14 mouse cellular contexts compared by ENCODE assay signal in the genomic region with DNA sequence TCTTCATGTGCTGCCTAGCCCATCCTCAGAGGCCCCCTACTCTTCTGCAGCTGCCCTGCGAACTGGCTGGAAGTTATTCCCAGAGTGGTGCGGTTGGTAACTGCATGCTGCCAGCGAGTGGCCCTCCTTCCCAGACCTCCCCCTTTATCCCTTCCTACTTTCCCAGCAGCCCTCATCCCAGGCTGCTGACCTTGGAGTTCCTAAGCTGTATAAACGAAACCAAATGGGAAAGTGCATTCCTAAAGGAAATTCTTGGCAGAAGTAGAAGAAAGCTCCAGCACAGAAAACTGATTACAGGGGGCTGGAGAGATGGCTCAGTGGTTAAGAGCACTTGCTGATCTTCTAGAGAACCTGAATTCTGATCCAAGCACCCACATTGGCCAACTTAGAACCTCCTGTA. TPM values are rescaled to one million over a fixed set of nuclear protein-coding genes. Genes with fewer than 3 reads are reported as not detected.
A peak's percentile ranks its signal among the peaks of the same experiment; 100 is the strongest.
DNase-seq lines count a peak whose midpoint lies in the region; ATAC-seq lines count a peak whose summit lies in the region.
"Had no signal": no experiment of that assay in that cellular context is flagged by ENCODE, and none has a peak within 500 bp of the region (broad histone marks: within the 10 kb centered on the region; RNA-seq: fewer than 3 reads in every experiment).

No protein-coding gene starts in this region.

- 25% methylated on average over 4 of the region's 4 CpGs for WGBS in limb, embryonic 15.5 days
- 74% methylated on average over 4 of the region's 4 CpGs for WGBS in hindbrain, embryonic 13.5 days

- DNase-seq in heart, adult 9 months (ENCODE audit: low spot score in 2 of 2): peak; percentile 11 to 47
- DNase-seq in heart, adult 8-10 months (ENCODE audit: low spot score): no peak
- DNase-seq in ovary, adult 18-20 months (ENCODE audit: low spot score): peak; percentile 68
- no peak for DNase-seq in ovary, postnatal 14 days (ENCODE audit: low spot score)
- peak; percentile 44 for DNase-seq in testis, postnatal 14 days (ENCODE audit: low spot score)
- no peak for DNase-seq in frontal cortex, postnatal 25 days (ENCODE audit: low spot score in 2 of 2)
- DNase-seq: cerebellum, adult 8-10 months; right cerebral cortex, adult 18-20 months; thymus, adult 2 months had no signal

- peaks cover 31% of the 10 kb centered on the region for H3K4me1 ChIP-seq in limb, embryonic 15.5 days
- H3K4me1 ChIP-seq in hindbrain, embryonic 13.5 days (replicated peaks): peaks cover 24% of the 10 kb centered on the region

- H3K9me3 ChIP-seq in limb, embryonic 15.5 days: no peaks in the 10 kb centered on the region
- H3K9me3 ChIP-seq in hindbrain, embryonic 13.5 days: no peaks in the 10 kb centered on the region
- H3K9me3 ChIP-seq: hindbrain, embryonic 15.5 days; limb, embryonic 12.5 days had no signal

- H3K4me2 ChIP-seq in limb, embryonic 15.5 days: no peak overlapping the region
- no peak overlapping the region for H3K4me2 ChIP-seq in hindbrain, embryonic 13.5 days
- H3K4me2 ChIP-seq: heart, embryonic 11.5 days; hindbrain, embryonic 15.5 days; limb, embryonic 12.5 days had no signal

- no peak for ATAC-seq in limb, embryonic 15.5 days (ENCODE audit: insufficient number of reproducible peaks, low FRiP score, low TSS enrichment, low read depth)
- ATAC-seq in hindbrain, embryonic 13.5 days (ENCODE audit: low FRiP score): no peak

- no peaks in the 10 kb centered on the region for H3K27me3 ChIP-seq in limb, embryonic 15.5 days
- no peaks in the 10 kb centered on the region for H3K27me3 ChIP-seq in hindbrain, embryonic 13.5 days
- H3K27me3 ChIP-seq: hindbrain, embryonic 15.5 days; limb, embryonic 12.5 days had no signal

- H3K27ac ChIP-seq in limb, embryonic 15.5 days: peak overlapping the region; percentile 77
- no peak overlapping the region for H3K27ac ChIP-seq in hindbrain, embryonic 13.5 days
- H3K27ac ChIP-seq: hindbrain, embryonic 15.5 days; limb, embryonic 12.5 days had no signal

- no peak overlapping the region for H3K9ac ChIP-seq in limb, embryonic 15.5 days
- H3K9ac ChIP-seq in hindbrain, embryonic 13.5 days: no peak overlapping the region
- H3K9ac ChIP-seq: hindbrain, embryonic 15.5 days; limb, embryonic 12.5 days had no signal

- no peaks in the 10 kb centered on the region for H3K36me3 ChIP-seq in limb, embryonic 15.5 days
- no peaks in the 10 kb centered on the region for H3K36me3 ChIP-seq in hindbrain, embryonic 13.5 days
- H3K36me3 ChIP-seq: hindbrain, embryonic 15.5 days; limb, embryonic 12.5 days had no signal

- no peak overlapping the region for H3K4me3 ChIP-seq in limb, embryonic 15.5 days
- H3K4me3 ChIP-seq in hindbrain, embryonic 13.5 days: no peak overlapping the region
- H3K4me3 ChIP-seq: hindbrain, embryonic 15.5 days; limb, embryonic 12.5 days had no signal

RNA-seq across cellular contexts. Expression of gene Kctd7, which starts 2.6 kb away (rescaled TPM):
- total RNA-seq in heart, adult 8-10 months (2022): 1 to 10 TPM; 2.1 to 3.6 (median 3.1) TPM
- polyA plus RNA-seq in limb, embryonic 15.5 days (2015; fragmentation: Nextera tagmentation; extraction: Ambion mirVana): 6.4 and 6.9 TPM in 2 replicates
- polyA plus RNA-seq in hindbrain, embryonic 13.5 days (2015; fragmentation: Nextera tagmentation; extraction: Ambion mirVana): 13.2 and 13.7 TPM in 2 replicates

RNA-seq across cellular contexts. Expression of gene Rabgef1, which starts 29.6 kb away (rescaled TPM):
- 10 to 100 TPM; 20.6 to 24.3 (median 22.0) TPM for total RNA-seq in heart, adult 8-10 months (2022)
- polyA plus RNA-seq in limb, embryonic 15.5 days (2015; fragmentation: Nextera tagmentation; extraction: Ambion mirVana): 30.6 and 31.8 TPM in 2 replicates
- 40.6 and 40.8 TPM in 2 replicates for polyA plus RNA-seq in hindbrain, embryonic 13.5 days (2015; fragmentation: Nextera tagmentation; extraction: Ambion mirVana)

Comparison
In these comparisons a context has a peak if more than half of its experiments do, and no peak if none do; other contexts are left out.
1. DNase-seq: peak in heart, adult 9 months (2 of 2), ovary, adult 18-20 months (single experiment) and testis, postnatal 14 days (single experiment); none in heart, adult 8-10 months (single experiment), ovary, postnatal 14 days (single experiment) and frontal cortex, postnatal 25 days (0 of 2).